Mouse (Mus musculus) macrophage (primary cell): ENCODE data around the gene B3gnt8. TPM values are rescaled to one million over a fixed set of nuclear protein-coding genes. Genes with fewer than 3 reads are reported as not detected.
"Not testable (repeated sequence)": the region's sequence is repeated elsewhere in the genome, so short reads cannot be mapped to it uniquely, and the experiment has no call there.

Source experiments
- H3K27ac ChIP-seq: fragments of 350-480 bp; formaldehyde crosslinking; 2 replicates; pipeline ENCODE4 v1.9.0; 2021
- H3K36me3 ChIP-seq: fragments of 350-480 bp; formaldehyde crosslinking; 2 replicates; pipeline ENCODE4 v1.9.0; 2021; ENCODE audit errors: inconsistent target
- H3K4me3 ChIP-seq: fragments of 350-480 bp; formaldehyde crosslinking; 2 replicates; pipeline ENCODE4 v1.9.0; 2021; ENCODE audit errors: inconsistent target
- H3K79me2 ChIP-seq: fragments of 350-480 bp; formaldehyde crosslinking; 2 replicates; pipeline ENCODE4 v1.9.0; 2021; ENCODE audit errors: inconsistent target
- WGBS: methylation state at CpG from one replicate; pipeline ENCODE4 v1.1.7; 2026; ENCODE audit warnings: inconsistent platforms; ENCODE audit not compliant: missing documents; 5-methylcytosine and 5-hydroxymethylcytosine counted together
- polyA plus RNA-seq: library from polyadenylated mRNA; stranded (reverse); fragments of 250-400 nt; gene quantifications from 3 replicates; pipeline ENCODE4 v1.2.4, GENCODE M21; 2018; ENCODE audit warnings: inconsistent platforms
- total RNA-seq, 78 experiments: library from RNA; depleted of rRNA; stranded (reverse); fragments of 250-400 nt; gene quantifications; 1 replicate in 9 of 78; 2 replicates in 24 of 78; 3 replicates in 43 of 78; 4 replicates in 2 of 78; pipeline ENCODE4 v1.2.4; 2018; ENCODE audit warnings: inconsistent platforms in 56 of 78

Gene B3gnt8
- total RNA-seq (2018; cell fraction: chromatin; rRNA removed) = 10 to 100 TPM in 18 of 26 experiments, 1 to 10 TPM in 8; 2.5 to 28.2 (median 12.0) TPM
- 10 to 100 TPM; 14.2 to 38.5 (median 27.4) TPM for total RNA-seq (2018; cell fraction: cytosol; rRNA removed)
- 10 to 100 TPM in 25 of 26 experiments, 1 to 10 TPM in 1; 6.4 to 60.8 (median 36.3) TPM for total RNA-seq (2018; cell fraction: nucleus; rRNA removed)
- polyA plus RNA-seq = 21.5 to 44.1 TPM (median 21.7 TPM) in 3 replicates

- peaks cover 44% of the 10 kb centered on the region for H3K79me2 ChIP-seq
- peaks cover 3% of the 10 kb centered on the region; the same call in 1 of the 2 replicates for H3K36me3 ChIP-seq
- H3K27ac ChIP-seq = peak within 1 kb of the TSS; percentile 80
- 21% methylated on average over 27 of the region's 29 CpGs for WGBS
- H3K4me3 ChIP-seq = peak within 1 kb of the TSS; percentile 83
These were observed at the start of gene B3gnt8 for GRCm38 (mm10) chr7:25626509-25627430. Gene B3gnt8, plus strand, starts transcription at chr7:25626654.

DNA sequence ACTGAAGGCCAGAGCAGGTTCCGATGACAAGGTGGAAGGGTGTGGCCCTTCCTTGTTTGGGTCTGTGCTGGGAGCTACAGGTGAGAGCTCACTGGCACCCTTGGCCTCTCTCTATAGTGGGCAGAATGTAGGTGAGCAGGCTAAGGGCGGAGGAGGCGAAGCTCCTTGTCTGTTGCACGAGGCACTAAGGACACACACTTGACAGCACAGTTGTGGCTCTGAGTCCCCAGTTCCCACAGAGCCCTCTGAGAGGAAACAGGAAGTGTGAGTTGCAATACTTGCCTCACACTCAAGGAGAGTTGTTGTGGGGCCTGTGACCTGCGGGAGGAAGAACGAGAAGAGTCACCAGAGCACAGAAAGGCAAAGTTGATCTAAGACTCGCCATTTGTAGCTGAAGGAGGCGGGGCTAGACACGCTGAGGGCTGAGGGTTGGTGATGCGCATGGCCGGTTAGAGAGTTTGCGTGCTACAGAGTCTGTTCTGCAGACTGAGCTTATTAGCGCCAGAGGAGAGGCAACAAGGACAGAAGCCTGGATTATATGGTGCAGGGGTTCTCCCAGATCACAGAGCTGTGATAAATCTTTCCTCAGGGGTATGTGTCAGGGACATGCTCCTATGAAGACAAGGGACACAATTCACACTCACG lies 49.5 kb upstream of the B3gnt8 start:
- H3K4me3 ChIP-seq, H3K36me3 ChIP-seq, H3K27ac ChIP-seq, H3K79me2 ChIP-seq: not testable (repeated sequence)
- 46% methylated on average over 9 of the region's 14 CpGs for WGBS

- no peak overlapping the region for H3K27ac ChIP-seq
- no peaks in the 10 kb centered on the region for H3K36me3 ChIP-seq
- no peaks in the 10 kb centered on the region for H3K79me2 ChIP-seq
- no peak overlapping the region for H3K4me3 ChIP-seq
- WGBS = 73% methylated on average over 10 of the region's 10 CpGs
These were observed 47.0 kb upstream of the B3gnt8 start for GRCm38 (mm10) chr7:25579441-25579840.

GRCm38 (mm10) chr7:25582301-25582810 lies 44.1 kb upstream of the B3gnt8 start:
- no peaks in the 10 kb centered on the region for H3K36me3 ChIP-seq
- no peak overlapping the region for H3K4me3 ChIP-seq
- 93% methylated on average over 12 of the region's 15 CpGs for WGBS
- no peak overlapping the region for H3K27ac ChIP-seq
- H3K79me2 ChIP-seq = no peaks in the 10 kb centered on the region

GRCm38 (mm10) chr7:25584651-25585050 lies 41.8 kb upstream of the B3gnt8 start:
- Histone ChIP-seq H3K36me3 (no peaks in the 10 kb centered on the region), H3K79me2 (no peaks in the 10 kb centered on the region), H3K27ac (no peak overlapping the region), H3K4me3 (no peak overlapping the region)
- WGBS = 89% methylated on average over 5 of the region's 5 CpGs

DNA sequence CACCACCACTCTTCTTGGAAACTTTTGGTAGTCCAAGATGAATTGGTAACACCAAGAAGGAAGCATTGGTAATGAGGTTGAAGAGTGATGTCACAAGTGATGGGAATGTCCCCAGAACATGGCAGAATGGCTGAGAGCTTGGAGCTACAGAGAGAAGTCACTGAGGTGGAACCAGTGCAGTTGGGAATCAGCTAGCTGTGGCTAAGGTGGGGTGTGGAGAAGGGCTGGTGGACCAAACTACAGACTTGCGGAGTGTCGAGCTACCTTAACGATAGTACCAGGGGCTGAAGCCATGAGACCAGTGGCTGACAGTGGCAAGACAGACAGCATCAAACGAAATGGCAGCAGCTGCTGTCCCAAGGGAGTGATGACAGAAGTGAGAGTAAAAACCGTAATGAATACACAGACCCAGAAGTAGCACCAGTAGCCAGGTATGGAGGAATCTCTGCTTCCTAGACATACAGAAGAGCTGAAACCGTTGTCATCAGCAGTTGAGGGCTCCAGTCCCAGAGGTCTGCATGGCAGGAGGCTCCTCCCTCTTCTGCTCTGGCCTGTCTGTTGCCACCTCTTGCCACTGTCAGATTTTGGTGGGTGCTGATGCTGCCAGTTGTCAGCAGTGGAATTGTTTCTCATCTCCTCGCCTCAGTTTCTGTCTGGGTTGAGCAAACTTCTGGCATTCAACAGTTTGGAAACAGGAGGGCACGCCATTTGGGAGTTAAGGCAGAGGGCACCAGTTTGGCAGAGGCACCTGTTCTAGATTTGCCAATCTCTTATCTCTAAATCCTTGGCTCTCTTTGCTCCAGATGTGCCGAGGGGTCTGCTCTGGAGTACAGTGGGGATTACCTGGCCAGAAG lies 40.9 kb upstream of the B3gnt8 start:
- Histone ChIP-seq H3K36me3 (no peaks in the 10 kb centered on the region), H3K4me3 (no peak overlapping the region), H3K27ac (no peak overlapping the region), H3K79me2 (no peaks in the 10 kb centered on the region)
- WGBS = 93% methylated on average over 9 of the region's 9 CpGs

DNA sequence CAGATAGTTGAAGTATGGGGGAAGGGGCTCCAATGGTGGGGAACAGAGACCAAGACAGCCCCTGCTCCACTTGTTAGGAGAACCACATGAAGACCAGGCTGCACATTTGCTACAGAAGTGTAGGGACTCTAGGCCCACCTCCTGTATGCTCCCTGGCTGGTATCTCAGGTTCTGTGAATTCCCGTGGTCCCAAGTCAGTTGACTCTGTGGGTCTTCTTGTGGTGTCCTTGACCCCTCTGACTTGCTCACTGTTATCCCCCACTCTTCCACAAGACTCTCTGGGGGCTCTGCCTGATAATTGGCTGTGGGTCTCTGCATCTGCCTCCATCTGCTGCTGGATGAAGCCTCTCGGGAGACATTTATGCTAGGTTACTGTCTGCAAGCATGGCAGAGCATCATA lies 35.2 kb upstream of the B3gnt8 start:
- H3K79me2 ChIP-seq = no peaks in the 10 kb centered on the region
- H3K27ac ChIP-seq = no peak overlapping the region
- H3K4me3 ChIP-seq = no peak overlapping the region
- no peaks in the 10 kb centered on the region for H3K36me3 ChIP-seq
- 97% methylated on average over 2 of the region's 2 CpGs for WGBS

DNA sequence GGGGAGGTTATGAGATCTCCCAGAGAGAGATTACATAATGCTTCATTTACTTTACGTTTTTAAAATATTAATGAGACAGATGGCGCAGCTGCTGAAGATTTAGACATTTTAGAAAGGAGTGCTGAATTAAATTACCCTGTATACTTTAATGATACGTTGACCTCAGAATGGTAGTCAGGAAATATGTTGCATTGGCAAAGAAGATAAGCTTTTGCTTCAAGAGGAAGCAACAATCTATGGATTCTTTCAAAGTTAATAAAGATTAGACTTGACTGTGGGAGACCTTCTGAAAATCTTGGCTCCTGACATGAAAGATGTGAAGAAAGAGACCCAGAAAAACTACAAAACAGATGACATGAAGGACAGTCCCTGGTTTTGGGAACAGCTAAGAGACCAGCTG lies 32.6 kb upstream of the B3gnt8 start:
- Histone ChIP-seq H3K79me2 (no peaks in the 10 kb centered on the region), H3K36me3 (no peaks in the 10 kb centered on the region), H3K4me3 (no peak overlapping the region), H3K27ac (no peak overlapping the region)
- WGBS = 46% methylated on average over 3 of the region's 3 CpGs

DNA sequence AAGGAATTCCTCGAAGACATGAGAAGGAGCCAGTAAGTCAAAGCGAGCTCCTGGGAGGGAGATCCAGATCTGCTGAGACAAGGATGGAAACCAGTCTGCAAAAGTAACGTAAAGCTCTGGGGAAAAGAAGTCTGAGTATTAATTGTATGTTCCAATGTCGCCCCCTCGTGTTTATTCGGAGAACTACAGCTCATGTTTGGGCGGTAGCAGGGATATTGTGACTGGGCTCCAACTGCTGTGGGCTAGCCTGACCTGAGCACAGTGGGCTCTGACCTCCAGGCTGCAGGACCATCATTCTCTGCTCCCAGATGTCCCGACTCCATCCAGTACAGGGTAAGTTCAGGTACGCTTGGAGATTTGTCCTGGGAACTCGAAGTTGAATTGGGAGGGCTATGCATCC lies 26.8 kb upstream of the B3gnt8 start:
- no peak overlapping the region for H3K4me3 ChIP-seq
- WGBS = 19% methylated on average over 10 of the region's 10 CpGs
- no peak overlapping the region for H3K27ac ChIP-seq
- no peaks in the 10 kb centered on the region for H3K79me2 ChIP-seq
- H3K36me3 ChIP-seq = no peaks in the 10 kb centered on the region

DNA sequence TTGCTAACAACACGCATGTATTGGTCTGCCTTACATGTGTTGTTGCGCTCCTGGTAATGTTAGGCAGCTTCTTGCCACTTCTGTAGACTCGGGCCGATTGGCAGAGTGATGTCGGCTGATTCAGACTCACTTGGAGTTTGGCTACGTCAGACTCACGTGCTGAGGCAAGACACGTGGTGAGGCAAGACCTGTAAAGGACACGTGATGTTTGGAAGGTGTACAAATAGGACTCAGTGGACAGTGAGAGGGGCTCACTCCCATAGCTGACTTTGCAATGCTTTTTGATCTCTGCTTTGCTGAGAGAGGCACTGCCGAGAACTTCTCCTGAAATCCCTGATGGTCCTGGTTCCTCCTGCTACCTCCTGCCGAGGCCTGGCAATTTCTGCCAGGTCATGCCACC lies 25.8 kb upstream of the B3gnt8 start:
- Histone ChIP-seq H3K4me3 (no peak overlapping the region), H3K79me2 (no peaks in the 10 kb centered on the region), H3K36me3 (no peaks in the 10 kb centered on the region), H3K27ac (no peak overlapping the region)
- WGBS = 90% methylated on average over 11 of the region's 11 CpGs

GRCm38 (mm10) chr7:25601346-25601745 lies 25.1 kb upstream of the B3gnt8 start:
- no peaks in the 10 kb centered on the region for H3K79me2 ChIP-seq
- WGBS = 94% methylated on average over 16 of the region's 16 CpGs
- H3K4me3 ChIP-seq = no peak overlapping the region

DNA sequence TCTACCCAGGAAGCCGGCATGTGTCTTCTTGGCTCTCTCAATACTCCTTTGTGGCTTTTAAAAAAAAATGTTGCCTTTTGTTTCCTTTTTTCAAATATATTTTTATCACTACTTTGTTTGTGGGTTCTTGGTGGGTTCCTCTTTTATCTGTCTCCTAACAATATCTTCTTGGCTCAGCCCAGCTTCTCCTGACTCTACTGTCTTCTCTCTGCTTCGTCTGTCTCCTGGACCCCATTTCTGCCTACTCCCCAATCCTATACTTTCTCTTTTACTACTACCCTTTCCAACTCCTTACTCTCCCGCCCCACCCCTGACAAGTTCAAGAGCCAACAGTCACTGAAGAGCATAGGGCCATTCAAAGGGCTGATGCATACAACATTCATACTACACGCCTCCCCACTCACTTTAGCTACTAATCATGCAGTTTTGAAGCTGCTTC lies 19.8 kb upstream of the B3gnt8 start:
- Histone ChIP-seq H3K79me2 (no peaks in the 10 kb centered on the region), H3K27ac (peak overlapping the region; percentile 42), H3K36me3 (no peaks in the 10 kb centered on the region), H3K4me3 (no peak overlapping the region)
- WGBS = 8% methylated on average over 4 of the region's 4 CpGs

More at GRCm38 (mm10) chr7:25601346-25601745, 25.1 kb upstream of the B3gnt8 start:
- H3K36me3 ChIP-seq = no peaks in the 10 kb centered on the region
- H3K27ac ChIP-seq = no peak overlapping the region

DNA sequence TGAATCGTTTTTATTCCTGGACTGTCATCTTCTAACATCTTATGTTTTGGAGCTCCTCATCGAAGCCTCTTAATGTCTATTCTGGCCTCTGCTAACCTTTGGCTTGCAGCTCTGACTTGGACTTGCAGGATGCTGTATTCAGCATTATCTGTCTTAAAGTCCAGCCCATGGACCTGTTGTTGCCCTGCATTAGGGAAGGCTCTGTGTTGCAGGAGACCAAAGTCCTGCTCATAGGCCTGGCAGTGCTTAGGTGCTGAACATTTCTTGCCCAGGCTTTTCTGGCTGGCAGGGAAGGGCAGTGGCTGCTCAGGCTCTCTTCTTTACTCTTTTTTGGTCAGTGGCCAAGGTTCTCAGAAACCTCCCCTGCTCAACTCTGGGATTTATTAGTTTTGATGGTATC lies 19.3 kb upstream of the B3gnt8 start:
- WGBS = 61% methylated on average over 2 of the region's 2 CpGs
- no peaks in the 10 kb centered on the region for H3K36me3 ChIP-seq
- no peak overlapping the region for H3K4me3 ChIP-seq
- peak overlapping the region; percentile 42 for H3K27ac ChIP-seq
- no peaks in the 10 kb centered on the region for H3K79me2 ChIP-seq

GRCm38 (mm10) chr7:25610056-25610455 lies 16.4 kb upstream of the B3gnt8 start:
- Histone ChIP-seq H3K36me3 (no peaks in the 10 kb centered on the region), H3K27ac (no peak overlapping the region), H3K4me3 (no peak overlapping the region), H3K79me2 (no peaks in the 10 kb centered on the region)
- 24% methylated on average over 6 of the region's 6 CpGs for WGBS
